Mouse (Mus musculus) ovary, postnatal 36 days (tissue): ENCODE results near the gene Gm45753.
"Not testable (repeated sequence)": the region's sequence is repeated elsewhere in the genome, so short reads cannot be mapped to it uniquely, and the experiment has no call there.

Source experiments
- DNase-seq: peaks from one replicate; pipeline ENCODE4 v3.0.0; 2022; ENCODE audit warnings: low spot score, mixed read lengths

Gm45753 gene

GRCm38 (mm10) chr8:45308366-45308765, at the start of gene Gm45753:
Gene Gm45753 (minus strand): TSS chr8:45308466.
- no peak for DNase-seq

- DNase-seq = no peak
Measured at GRCm38 (mm10) chr8:45355809-45356208, 47.5 kb upstream of the Gm45753 start.

GRCm38 (mm10) chr8:45345031-45345430, 36.8 kb upstream of the Gm45753 start:
- peak; percentile 45 for DNase-seq

- DNase-seq = no peak
Measured at GRCm38 (mm10) chr8:45344298-45344697, 36.0 kb upstream of the Gm45753 start.

DNA sequence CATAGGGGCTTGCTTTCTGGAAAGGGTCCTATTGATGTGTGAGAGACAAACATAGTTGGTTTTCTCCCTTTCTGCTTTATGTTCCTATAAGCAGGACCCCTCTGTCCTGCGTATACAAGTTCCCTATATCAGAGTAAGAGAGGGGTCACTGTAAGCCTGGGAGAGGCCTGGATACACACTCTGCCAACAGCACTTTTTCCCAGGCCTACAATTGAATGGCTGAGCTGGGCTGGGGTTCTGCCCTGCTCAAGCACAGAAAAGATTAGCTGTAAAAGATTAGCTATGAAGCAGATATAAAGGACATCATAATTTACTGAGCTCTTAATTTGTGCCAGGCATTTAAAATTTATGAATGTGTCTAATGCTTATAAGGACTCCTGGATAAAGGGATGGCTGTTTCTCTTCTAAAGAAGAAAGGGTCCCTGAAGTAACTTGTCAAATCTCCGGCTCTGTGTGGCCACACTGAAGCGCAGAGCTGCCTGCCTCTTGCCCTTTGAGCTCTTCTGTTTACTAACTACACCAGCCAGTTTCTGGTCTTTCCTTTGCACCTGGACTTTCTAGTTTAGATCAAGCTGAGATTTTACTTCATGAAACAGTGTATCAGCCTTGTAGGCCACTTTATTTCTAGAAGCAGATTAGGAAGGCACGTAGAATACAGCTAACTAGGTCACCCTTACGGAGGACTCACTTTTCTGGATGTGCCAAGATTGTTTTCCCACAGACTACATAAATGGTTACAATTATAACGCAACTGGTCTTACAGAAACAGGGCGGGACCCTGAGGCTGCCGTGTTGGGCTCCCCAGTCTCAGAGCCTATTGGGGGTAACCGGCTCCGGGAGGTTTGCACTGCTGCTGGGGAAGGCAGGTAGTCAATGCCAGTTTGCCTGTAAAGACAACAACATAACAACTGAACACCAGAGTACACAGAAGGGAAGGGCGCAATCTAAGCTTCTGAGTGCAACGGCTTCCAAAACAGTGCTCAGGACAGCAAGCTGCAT, 33.7 kb upstream of the Gm45753 start:
- DNase-seq = no peak

DNA sequence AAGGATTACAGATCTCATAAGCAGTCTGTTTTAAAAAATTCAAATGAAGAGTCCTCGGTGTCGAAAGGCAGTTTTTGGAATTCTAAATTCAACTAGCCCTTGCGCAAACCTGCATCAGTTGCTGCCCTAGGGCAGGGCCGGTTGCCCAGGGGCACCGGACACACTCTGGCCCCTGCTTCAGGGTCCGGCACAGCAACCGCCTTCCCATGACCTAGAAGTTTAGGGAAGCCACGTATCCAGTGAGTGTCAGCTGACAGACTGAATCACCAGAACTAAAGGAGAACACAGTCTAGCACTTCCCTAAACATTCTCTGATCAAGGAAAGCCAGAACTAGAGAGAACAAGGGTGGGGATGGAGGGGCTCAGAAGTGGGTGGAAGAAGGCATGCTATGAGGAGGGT, 25.2 kb upstream of the Gm45753 start:
- DNase-seq = peak; percentile 30

DNA sequence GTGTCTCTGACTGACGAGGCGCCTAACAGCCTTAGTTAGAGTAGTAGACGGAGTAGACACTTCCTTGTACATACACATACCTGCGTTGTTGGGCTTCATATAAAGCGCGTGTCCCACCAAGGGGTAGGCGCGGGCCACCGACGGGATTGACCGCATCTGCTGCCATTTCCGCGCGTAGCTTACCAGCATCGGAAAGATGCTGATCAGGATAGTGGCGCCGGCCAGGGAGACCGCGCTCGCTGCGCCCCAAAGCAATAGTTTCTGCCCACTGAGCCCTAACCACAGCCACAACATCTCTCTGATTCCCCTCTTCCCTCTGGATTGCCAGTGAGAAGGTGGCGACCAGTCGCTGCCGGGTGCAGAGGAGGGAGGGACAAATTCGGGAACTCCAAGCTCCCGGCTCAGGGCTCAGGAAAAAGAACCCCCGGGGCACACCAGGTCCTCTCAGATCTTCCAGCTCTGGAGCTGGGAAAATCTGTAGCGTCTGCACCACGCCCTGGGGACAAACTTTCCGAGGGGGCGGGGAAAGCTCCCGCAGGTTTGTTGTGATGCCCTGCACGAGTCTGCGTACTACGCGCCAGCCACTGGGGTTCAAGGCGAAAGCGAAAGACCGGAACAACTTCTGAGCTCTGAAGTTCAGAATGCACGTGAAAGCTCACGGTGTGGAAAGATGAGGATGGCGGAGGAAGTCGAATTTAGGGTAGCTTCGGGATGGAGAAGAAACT, 24.6 kb upstream of the Gm45753 start, which contains the start of gene Cyp4v3:
Cyp4v3 (minus strand) TSS at position 532 of the 725 bp plus-strand sequence.
- peak; percentile 70 for DNase-seq

DNA sequence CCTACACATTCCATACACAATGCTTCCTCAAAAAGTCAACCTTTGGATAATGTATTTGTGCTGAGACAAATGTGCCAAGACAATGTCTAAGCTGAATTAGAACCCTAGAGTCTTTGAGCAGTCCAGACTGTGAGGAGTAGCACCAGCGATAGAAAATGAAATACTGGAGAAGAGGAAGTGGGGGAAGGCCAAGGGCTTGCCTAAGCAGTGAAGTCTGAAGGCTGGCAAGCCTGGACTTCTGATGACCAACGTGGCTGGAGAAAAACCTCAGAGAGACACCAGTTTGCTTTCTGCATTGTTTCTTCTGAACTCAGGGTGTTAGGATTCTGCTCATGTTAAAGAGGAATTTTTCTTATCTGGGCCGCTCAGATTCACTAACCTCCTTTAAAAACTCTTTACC, 22.6 kb upstream of the Gm45753 start:
- DNase-seq = no peak

- DNase-seq = no peak
Measured at GRCm38 (mm10) chr8:45329206-45329980, 21.1 kb upstream of the Gm45753 start.

DNA sequence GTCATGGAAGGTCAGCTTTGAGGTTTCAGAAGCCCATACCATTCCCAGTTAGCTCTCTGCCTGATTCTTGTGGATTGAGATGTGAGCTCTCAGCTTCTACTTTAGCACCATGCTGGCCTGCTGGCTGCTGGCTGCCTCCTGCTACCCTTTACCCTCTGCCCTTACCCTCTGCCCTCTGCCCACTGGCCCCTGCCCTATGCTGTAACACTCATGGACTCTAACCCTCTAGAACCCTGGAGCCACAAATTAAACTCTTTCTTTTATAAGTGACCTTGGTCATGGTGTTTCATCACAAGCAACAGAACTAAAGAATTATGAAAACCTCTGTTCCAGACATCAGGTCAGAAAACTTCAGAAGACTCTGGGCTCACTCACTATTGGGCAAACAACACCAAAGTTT, 18.8 kb upstream of the Gm45753 start:
- DNase-seq = not testable (repeated sequence)

- DNase-seq = no peak
Measured at GRCm38 (mm10) chr8:45324151-45324550, 15.9 kb upstream of the Gm45753 start.

GRCm38 (mm10) chr8:45321365-45321764, 13.1 kb upstream of the Gm45753 start:
- no peak for DNase-seq

GRCm38 (mm10) chr8:45320930-45321329, 12.7 kb upstream of the Gm45753 start:
- no peak for DNase-seq

DNA sequence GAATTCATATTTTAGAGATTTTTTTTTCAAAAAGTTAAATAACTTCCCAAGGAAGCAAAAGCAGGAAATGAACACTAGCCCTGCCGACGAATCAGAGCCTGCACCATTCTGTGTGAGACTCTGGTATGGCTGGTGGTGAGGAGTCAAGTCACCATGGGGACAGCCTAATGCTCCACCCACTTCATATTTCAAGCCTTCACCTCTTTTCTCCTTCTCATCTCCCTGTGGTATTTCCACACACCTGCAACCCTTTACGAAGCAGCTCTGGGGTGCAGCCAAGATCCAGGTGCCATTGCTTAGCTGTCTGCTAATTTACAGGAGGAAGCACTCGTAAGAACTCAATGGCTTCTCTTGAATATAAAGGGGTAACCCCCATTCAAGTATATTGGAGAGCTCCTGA, 2.7 kb upstream of the Gm45753 start:
- DNase-seq = no peak

DNA sequence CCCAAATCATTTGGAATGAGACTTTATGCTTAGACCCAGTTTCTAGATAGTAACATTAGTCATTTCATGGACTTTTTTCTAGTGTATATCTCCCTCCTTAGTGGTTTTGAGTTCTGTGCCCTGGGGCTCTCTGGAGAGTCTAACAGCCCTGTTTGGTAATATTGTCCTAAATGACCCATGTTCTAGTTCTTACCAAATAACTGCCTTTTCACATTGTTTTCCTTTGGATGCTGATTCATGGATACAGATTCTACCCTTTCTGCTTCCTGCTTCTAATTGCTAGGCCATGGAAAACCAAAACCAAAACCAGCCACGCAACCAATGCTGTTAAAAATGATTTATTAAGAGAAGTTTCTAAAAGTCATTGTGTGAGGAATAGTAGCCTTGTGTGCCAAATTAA, 2.8 kb downstream of the Gm45753 start:
- DNase-seq = no peak

DNA sequence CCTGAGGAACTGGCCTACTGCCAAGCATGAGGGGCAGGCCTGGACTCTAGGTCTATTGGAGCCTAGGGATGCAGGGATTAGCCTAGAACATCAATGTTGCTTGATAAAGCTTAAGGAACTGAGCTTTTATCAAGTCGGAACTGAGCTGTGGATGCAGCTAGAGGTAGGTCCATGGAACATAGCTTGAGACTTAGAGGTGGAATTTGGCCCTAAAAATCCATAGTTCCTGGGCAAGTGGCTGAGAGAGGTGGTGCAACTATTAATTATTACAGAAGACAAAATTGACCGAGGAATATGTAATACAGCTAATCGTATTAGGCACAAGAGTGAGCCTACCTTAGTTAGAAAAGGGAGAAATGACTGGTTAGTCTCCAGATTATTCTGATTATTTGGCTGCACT, 3.9 kb downstream of the Gm45753 start:
- no peak for DNase-seq

GRCm38 (mm10) chr8:45302390-45302789, 5.9 kb downstream of the Gm45753 start:
- no peak for DNase-seq

- no peak for DNase-seq
Measured at GRCm38 (mm10) chr8:45295276-45295675, 13.0 kb downstream of the Gm45753 start.

DNA sequence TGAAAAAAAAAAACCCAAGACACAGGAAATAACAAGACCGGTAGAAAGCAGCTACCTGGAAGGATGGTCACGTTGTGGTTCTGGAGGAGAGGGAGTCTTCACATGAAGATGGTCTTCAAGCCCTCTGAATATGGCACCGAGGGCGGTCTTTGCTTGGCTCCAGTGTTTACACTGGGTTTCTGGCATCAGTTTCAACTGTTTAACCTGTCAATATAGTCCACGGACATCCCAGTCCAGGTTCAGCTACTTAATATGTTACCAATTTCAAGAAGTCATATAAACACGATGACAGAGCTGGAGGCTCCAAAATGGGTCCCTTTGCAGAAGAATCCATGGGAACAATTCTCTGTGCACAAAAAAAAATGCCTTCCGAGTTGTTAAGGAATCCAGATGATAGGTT, 13.6 kb downstream of the Gm45753 start, which contains the start of gene Klkb1:
Klkb1 (minus strand) TSS at position 173 of the 400 bp plus-strand sequence.
- DNase-seq = no peak

GRCm38 (mm10) chr8:45291790-45292189, 16.5 kb downstream of the Gm45753 start:
- no peak for DNase-seq

DNA sequence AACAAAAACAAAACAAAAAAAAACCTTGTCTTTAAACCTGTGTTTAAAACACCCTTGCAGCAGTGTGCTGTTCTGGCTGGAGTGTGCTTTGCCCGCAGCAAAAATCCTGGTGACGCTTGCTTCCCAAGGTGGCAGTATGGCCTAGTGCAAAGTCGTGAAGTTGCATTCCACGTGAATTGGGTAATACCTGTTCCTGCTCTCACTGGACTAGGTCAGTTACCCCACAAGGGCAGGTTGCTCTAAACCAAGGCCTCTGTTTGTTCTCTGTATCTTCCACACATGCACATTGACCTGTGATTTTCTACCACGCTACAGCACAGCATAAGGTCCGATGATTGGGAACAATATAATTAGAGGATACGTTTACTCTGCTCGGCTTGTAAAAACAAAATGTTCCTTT, 26.6 kb downstream of the Gm45753 start:
- DNase-seq = no peak

DNA sequence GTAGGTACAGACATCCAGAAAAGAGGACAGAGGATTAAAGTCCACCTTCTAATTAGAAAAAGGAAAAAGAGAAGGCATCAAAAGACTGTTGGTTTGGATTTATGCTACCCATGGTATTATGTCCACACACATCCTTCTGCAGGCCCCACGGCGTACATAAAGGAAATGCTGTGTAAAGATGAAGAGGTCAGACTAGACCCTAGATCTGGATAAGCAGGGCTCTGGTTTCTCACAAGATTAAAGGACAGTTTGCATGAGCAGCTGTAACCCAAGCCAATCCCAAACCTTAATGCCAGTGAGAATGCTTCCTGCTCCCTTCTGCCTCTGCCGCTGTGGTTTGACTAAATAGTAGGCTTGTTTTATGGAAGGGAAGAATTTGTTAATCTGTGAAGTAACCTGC, 30.8 kb downstream of the Gm45753 start:
- DNase-seq = no peak
